Mouse (Mus musculus): Measurements from ENCODE around the gene Nepn.

DNA sequence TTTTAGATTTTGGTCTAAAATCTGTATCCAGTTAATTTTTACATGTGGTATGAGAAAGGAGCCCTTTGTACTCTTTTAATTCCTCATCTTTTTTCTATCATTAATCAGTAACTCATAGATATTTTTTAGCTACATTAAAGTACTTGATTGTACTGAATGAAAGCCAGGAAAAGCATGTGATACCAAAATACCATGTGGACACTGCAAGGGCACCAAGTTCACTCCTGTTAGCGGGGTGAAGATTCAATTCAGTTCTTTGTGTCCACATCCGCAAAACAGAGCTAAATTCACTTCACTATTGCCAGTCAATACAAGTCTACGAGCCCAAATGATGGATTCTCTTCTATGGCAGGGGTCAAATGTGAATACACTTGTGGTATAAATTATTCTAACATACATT is 7.9 kb downstream of the Nepn start:
- TF ChIP-seq EP300 (IDR thresholded peaks at IDR 0.05; ENCODE audit: insufficient read depth, low read depth, low read length): no peak
- TF ChIP-seq CTCF (IDR thresholded peaks at IDR 0.05; ENCODE audit: low read depth, low read length): no peak

Measured in ES-Bruce4 (cell line).